Mouse (Mus musculus) heart, embryonic 13.5 days (tissue): ENCODE data around the gene Irak2. TPM values are rescaled to one million over a fixed set of nuclear protein-coding genes. Genes with fewer than 3 reads are reported as not detected.
A peak's percentile ranks its signal among the peaks of the same experiment; 100 is the strongest.

Source experiments
- ATAC-seq: fragments of 200-750 bp; cut with Nextera tagmentation; 2 replicates; pipeline ENCODE4 v1.8.0; 2017; ENCODE audit warnings: moderate TSS enrichment; ENCODE audit not compliant: insufficient number of reproducible peaks, low FRiP score, low TSS enrichment; ENCODE audit errors: extremely low read depth
- H3K27ac ChIP-seq: fragments of 300-500 bp; sonication (generic); replicated peaks from 2 replicates; pipeline ENCODE4 v1.5.1; 2015; ENCODE audit warnings: moderate library complexity, mild to moderate bottlenecking, inconsistent platforms
- H3K27me3 ChIP-seq: fragments of 300-500 bp; sonication (generic); replicated peaks from 2 replicates; pipeline ENCODE4 v1.6.1; 2015; ENCODE audit warnings: mild to moderate bottlenecking, inconsistent platforms
- H3K36me3 ChIP-seq: fragments of 300-500 bp; sonication (generic); 2 replicates; pipeline ENCODE4 v1.6.1; 2015; ENCODE audit warnings: mild to moderate bottlenecking, inconsistent platforms
- H3K4me1 ChIP-seq: fragments of 300-500 bp; sonication (generic); 2 replicates; pipeline ENCODE4 v1.6.1; 2015; ENCODE audit warnings: inconsistent platforms
- H3K4me2 ChIP-seq: fragments of 300-500 bp; sonication (generic); 2 replicates; pipeline ENCODE4 v1.6.1; 2015; ENCODE audit warnings: inconsistent platforms, mild to moderate bottlenecking, moderate library complexity
- H3K4me3 ChIP-seq: fragments of 300-500 bp; sonication (generic); 2 replicates; pipeline ENCODE4 v1.5.1; 2015; ENCODE audit warnings: moderate library complexity, mild to moderate bottlenecking, inconsistent platforms
- H3K9ac ChIP-seq: fragments of 300-500 bp; sonication (generic); 2 replicates; pipeline ENCODE4 v1.6.1; 2015; ENCODE audit warnings: inconsistent platforms, mild to moderate bottlenecking, moderate library complexity
- H3K9me3 ChIP-seq: fragments of 300-500 bp; sonication (generic); 2 replicates; pipeline ENCODE4 v1.6.1; 2016; ENCODE audit warnings: inconsistent platforms
- WGBS: fragments of 180-500 bp; shearing (Covaris S2); methylation state at CpG from one replicate; pipeline ENCODE4 v1.1.7; 2015; ENCODE audit warnings: mixed read lengths; 5-methylcytosine and 5-hydroxymethylcytosine counted together
- polyA plus RNA-seq: library from polyadenylated mRNA; unstranded; fragments of >200 nt; fragmentation: Nextera tagmentation; extraction: Ambion mirVana; gene quantifications from 2 replicates; pipeline ENCODE4 v1.2.1, GENCODE M21; 2015

Irak2 gene
- polyA plus RNA-seq, 1 experiment from 2014 or later = 6.2 TPM

GRCm38 (mm10) chr6:113612258-113612969 is 25.9 kb upstream of the Irak2 start:
- Histone ChIP-seq H3K36me3 (peaks cover 52% of the 10 kb centered on the region), H3K9me3 (no peaks in the 10 kb centered on the region), H3K4me2 (peak overlapping the region; percentile 62), H3K4me3 (peak overlapping the region; percentile 22), H3K27me3 (no peaks in the 10 kb centered on the region), H3K9ac (peak overlapping the region; percentile 54), H3K27ac (peak overlapping the region; percentile 87), H3K4me1 (peaks cover 28% of the 10 kb centered on the region)
- no peak for ATAC-seq
- 39% methylated on average over 8 of the region's 8 CpGs for WGBS

DNA sequence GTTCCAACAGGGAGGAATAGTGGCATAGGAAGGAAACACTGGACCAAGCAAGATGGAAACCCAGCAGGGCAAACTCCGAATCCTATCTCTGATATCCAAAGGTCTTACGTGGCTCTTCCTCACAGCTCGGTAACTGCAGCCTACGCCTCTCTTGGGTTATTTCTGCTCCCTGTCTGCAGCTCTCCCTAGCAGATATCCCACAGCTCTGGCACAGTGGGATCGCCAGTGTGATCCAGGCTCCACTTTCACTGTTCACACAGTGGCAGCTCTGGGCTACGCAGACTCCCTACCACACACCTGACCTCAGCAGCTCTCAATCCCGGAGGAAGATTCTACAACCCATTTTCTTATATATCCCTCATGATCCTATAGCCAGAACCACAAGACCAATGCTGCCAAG is 24.1 kb upstream of the Irak2 start:
- H3K4me2 ChIP-seq = no peak overlapping the region
- no peaks in the 10 kb centered on the region for H3K27me3 ChIP-seq
- ATAC-seq = no peak
- no peak overlapping the region for H3K27ac ChIP-seq
- no peak overlapping the region for H3K4me3 ChIP-seq
- peaks cover 61% of the 10 kb centered on the region for H3K36me3 ChIP-seq
- H3K4me1 ChIP-seq = peaks cover 28% of the 10 kb centered on the region
- no peak overlapping the region for H3K9ac ChIP-seq
- no peaks in the 10 kb centered on the region for H3K9me3 ChIP-seq
- 85% methylated on average over 7 of the region's 7 CpGs for WGBS

GRCm38 (mm10) chr6:113614997-113615396 is 23.3 kb upstream of the Irak2 start:
- H3K9me3 ChIP-seq = no peaks in the 10 kb centered on the region
- no peak for ATAC-seq
- H3K4me3 ChIP-seq = no peak overlapping the region
- no peak overlapping the region for H3K4me2 ChIP-seq
- peaks cover 28% of the 10 kb centered on the region for H3K4me1 ChIP-seq
- peaks cover 61% of the 10 kb centered on the region for H3K36me3 ChIP-seq
- 92% methylated on average over 8 of the region's 8 CpGs for WGBS
- no peak overlapping the region for H3K9ac ChIP-seq
- H3K27me3 ChIP-seq = no peaks in the 10 kb centered on the region
- no peak overlapping the region for H3K27ac ChIP-seq

- Histone ChIP-seq H3K27me3 (no peaks in the 10 kb centered on the region), H3K9ac (no peak overlapping the region), H3K4me3 (no peak overlapping the region), H3K36me3 (peaks cover 58% of the 10 kb centered on the region), H3K9me3 (no peaks in the 10 kb centered on the region), H3K4me2 (no peak overlapping the region), H3K4me1 (peaks cover 28% of the 10 kb centered on the region), H3K27ac (no peak overlapping the region)
- ATAC-seq = no peak
- 89% methylated on average over 4 of the region's 4 CpGs for WGBS
Observed at GRCm38 (mm10) chr6:113615489-113615888, 22.8 kb upstream of the Irak2 start.

GRCm38 (mm10) chr6:113623386-113623785 is 14.9 kb upstream of the Irak2 start:
- Histone ChIP-seq H3K4me1 (peaks cover 26% of the 10 kb centered on the region), H3K27me3 (no peaks in the 10 kb centered on the region), H3K9ac (peak overlapping the region; percentile 86), H3K27ac (peak overlapping the region; percentile 89), H3K36me3 (peaks cover 17% of the 10 kb centered on the region), H3K4me3 (peak overlapping the region; percentile 82), H3K9me3 (no peaks in the 10 kb centered on the region), H3K4me2 (peak overlapping the region; percentile 93)
- 54% methylated on average over 5 of the region's 5 CpGs for WGBS
- ATAC-seq = no peak

GRCm38 (mm10) chr6:113623941-113624751 is 14.1 kb upstream of the Irak2 start, which contains the start of gene Vhl:
Gene Vhl, plus strand, starts transcription at chr6:113623959.
- Histone ChIP-seq H3K36me3 (peaks cover 22% of the 10 kb centered on the region), H3K9ac (peak within 1 kb of the TSS; percentile 86), H3K4me2 (peak within 1 kb of the TSS; percentile 93), H3K4me3 (peak within 1 kb of the TSS; percentile 82), H3K27ac (peak within 1 kb of the TSS; percentile 89), H3K27me3 (no peaks in the 10 kb centered on the region), H3K4me1 (peaks cover 26% of the 10 kb centered on the region), H3K9me3 (no peaks in the 10 kb centered on the region)
- peak; percentile 84 for ATAC-seq
- under 1% methylated on average over 74 of the region's 76 CpGs for WGBS

DNA sequence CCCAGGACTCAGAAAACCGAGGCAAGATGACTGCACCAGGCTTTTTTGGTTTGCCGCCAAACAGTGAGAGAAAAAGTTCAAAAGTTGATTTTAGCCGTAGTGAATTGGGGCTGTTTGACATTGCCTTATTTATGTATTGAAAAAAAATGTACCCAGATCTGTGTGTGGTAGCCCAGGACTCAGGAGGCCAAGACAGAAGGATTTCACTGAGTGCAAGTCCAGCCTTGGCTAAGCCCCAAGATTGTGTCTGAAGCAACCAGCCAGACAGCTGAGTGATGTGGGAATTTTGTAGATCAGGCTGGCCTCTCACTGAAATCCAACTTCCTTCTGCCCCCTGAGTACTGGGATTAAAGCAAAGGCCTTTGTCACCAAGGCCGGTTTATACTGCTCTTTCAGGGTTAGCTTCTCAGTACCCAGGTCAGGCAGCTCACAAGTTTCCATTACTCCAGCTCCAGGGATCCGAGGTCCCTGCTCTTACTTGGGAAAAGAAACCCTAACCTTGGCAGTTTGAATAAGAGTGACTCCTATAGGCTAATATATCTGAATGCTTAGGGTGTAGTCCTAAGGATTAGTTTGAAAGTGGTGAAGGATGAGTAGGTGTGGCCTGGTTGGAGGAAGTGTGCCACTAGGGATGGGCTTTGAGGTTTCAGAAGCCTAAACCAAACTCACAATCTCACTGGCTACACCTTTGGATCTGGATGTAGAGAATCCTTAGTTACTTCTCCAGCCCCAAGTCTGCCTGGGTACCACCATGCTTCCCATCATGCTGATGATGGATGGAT is 13.1 kb upstream of the Irak2 start:
- H3K36me3 ChIP-seq = peaks cover 32% of the 10 kb centered on the region
- ATAC-seq = no peak
- H3K27ac ChIP-seq = no peak overlapping the region

GRCm38 (mm10) chr6:113630322-113630721 is 7.9 kb upstream of the Irak2 start:
- Histone ChIP-seq H3K4me1 (peaks cover 10% of the 10 kb centered on the region), H3K4me3 (no peak overlapping the region), H3K9me3 (no peaks in the 10 kb centered on the region), H3K27me3 (no peaks in the 10 kb centered on the region), H3K36me3 (peaks cover 66% of the 10 kb centered on the region), H3K9ac (no peak overlapping the region), H3K27ac (no peak overlapping the region), H3K4me2 (no peak overlapping the region)
- WGBS = 72% methylated on average over 5 of the region's 5 CpGs
- ATAC-seq = no peak

More for the DNA sequence above, 13.1 kb upstream of the Irak2 start:
- peak overlapping the region; percentile 86 for H3K9ac ChIP-seq
- H3K27me3 ChIP-seq = no peaks in the 10 kb centered on the region
- peak overlapping the region; percentile 82 for H3K4me3 ChIP-seq
- no peaks in the 10 kb centered on the region for H3K9me3 ChIP-seq
- 51% methylated on average over 5 of the region's 5 CpGs for WGBS
- H3K4me1 ChIP-seq = peaks cover 26% of the 10 kb centered on the region
- peak overlapping the region; percentile 93 for H3K4me2 ChIP-seq

- H3K4me1 ChIP-seq = 0 out of 2 replicates have a peak, but pooled peaks cover under 1% of the 10 kb centered on the region
- H3K27ac ChIP-seq = no peak overlapping the region
- peaks cover 54% of the 10 kb centered on the region for H3K36me3 ChIP-seq
- no peak overlapping the region for H3K4me2 ChIP-seq
- no peak for ATAC-seq
- H3K9me3 ChIP-seq = no peaks in the 10 kb centered on the region
- no peaks in the 10 kb centered on the region for H3K27me3 ChIP-seq
- WGBS = 88% methylated on average over 4 of the region's 4 CpGs
- no peak overlapping the region for H3K4me3 ChIP-seq
- no peak overlapping the region for H3K9ac ChIP-seq
Observed at GRCm38 (mm10) chr6:113632863-113633262, 5.4 kb upstream of the Irak2 start.

DNA sequence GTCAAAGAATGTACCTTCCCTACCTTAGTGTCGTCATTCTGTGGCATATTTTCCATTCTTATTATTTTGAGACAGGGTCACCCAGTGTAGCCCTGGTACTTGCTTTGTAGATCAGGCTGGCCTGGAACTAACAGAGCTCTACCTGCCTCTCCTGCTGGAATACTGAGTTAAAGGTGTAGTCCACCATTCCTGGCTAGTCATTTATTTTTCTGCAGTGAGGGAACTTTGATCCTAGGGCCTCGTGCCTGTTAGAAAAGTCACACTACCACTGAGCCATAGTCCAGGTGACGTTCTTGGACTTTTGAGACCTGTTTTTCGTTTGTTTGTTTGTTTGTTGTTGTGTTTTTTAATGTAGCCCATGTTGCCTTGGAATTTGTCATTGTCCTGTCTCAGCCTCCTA is 934 bp downstream of the Irak2 start:
- H3K9ac ChIP-seq = no peak overlapping the region
- H3K9me3 ChIP-seq = no peaks in the 10 kb centered on the region
- H3K36me3 ChIP-seq = no peaks in the 10 kb centered on the region
- peaks cover 7% of the 10 kb centered on the region; the same call in 1 of the 2 replicates for H3K4me1 ChIP-seq
- WGBS = 69% methylated on average over 4 of the region's 4 CpGs
- H3K4me2 ChIP-seq = peak overlapping the region; percentile 83; the same call in 1 of the 2 replicates
- no peaks in the 10 kb centered on the region for H3K27me3 ChIP-seq
- H3K27ac ChIP-seq = no peak overlapping the region
- peak overlapping the region; percentile 69 for H3K4me3 ChIP-seq
- ATAC-seq = no peak

DNA sequence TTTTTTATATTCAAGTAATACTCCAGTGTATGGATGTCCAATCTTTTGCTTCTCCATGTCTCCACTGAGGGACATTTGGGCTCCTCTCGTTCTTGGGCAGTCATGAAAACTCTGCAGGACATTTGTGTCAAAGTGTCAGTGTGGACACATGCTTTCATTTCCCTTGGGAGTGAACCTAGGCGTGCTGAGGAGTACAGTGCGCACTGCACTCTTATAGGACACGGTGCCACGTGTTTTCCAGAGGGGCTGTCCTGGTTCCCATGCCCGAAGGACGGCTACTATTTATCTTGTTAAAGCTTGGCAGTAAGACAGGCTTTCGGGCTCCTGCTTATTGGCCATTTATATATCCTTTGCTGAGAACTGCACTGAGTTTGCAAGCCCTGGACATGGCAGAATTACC is 4.3 kb downstream of the Irak2 start:
- no peak overlapping the region for H3K4me2 ChIP-seq
- H3K4me3 ChIP-seq = no peak overlapping the region
- H3K36me3 ChIP-seq = no peaks in the 10 kb centered on the region
- no peaks in the 10 kb centered on the region for H3K9me3 ChIP-seq
- H3K4me1 ChIP-seq = peaks cover 7% of the 10 kb centered on the region; the same call in 1 of the 2 replicates
- H3K27ac ChIP-seq = no peak overlapping the region
- no peak overlapping the region for H3K9ac ChIP-seq
- ATAC-seq = no peak
- WGBS = 77% methylated on average over 8 of the region's 8 CpGs
- no peaks in the 10 kb centered on the region for H3K27me3 ChIP-seq
